Mouse (Mus musculus) lung, postnatal 4 days (tissue): ENCODE measurements around the gene Nptn.
"Not testable (repeated sequence)": the region's sequence is repeated elsewhere in the genome, so short reads cannot be mapped to it uniquely, and the experiment has no call there.

Experiments used
- DNase-seq, 2 experiments: peaks; one replicate each; pipeline ENCODE4 v3.0.0; 2021

Nptn gene

DNA sequence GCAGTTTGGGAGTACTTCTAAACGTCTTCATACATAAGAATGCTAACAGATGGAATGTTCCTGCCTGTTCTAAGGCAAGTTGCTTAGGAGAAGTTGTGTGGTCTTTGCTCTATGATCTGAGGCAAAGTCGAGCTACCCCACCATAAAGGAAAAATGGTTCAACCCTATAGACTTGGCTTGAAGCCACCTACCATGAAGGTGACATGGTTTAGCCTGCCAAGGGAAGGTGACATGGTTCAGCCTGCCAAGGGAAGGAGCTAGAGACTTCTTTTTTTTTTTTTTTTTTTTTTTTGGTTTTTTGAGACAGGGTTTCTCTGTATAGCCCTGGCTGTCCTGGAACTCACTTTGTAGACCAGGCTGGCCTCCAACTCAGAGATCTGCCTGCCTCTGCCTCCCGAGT lies 16.1 kb upstream of the Nptn start:
- not testable (repeated sequence) for DNase-seq

DNA sequence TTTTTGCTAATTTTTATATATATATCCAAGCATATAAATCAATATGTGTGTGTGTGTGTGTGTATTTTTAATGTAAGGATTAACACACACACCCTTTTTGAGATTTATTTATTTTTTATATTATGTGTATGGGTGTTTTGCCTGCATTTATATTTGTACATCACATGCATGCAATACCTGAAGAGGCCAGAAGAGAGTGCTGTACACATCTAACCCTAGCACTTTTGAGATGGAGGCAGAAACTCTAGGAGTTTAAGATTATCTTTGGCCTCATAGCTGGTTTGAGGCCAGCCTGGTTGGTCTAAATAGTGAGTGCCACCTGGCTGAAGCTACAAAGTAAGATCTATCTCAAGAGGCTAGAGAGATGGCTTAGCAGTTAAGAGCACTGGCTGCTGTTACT lies 14.4 kb upstream of the Nptn start:
- DNase-seq, result peak in 1 of 2 experiments; percentile 44

DNA sequence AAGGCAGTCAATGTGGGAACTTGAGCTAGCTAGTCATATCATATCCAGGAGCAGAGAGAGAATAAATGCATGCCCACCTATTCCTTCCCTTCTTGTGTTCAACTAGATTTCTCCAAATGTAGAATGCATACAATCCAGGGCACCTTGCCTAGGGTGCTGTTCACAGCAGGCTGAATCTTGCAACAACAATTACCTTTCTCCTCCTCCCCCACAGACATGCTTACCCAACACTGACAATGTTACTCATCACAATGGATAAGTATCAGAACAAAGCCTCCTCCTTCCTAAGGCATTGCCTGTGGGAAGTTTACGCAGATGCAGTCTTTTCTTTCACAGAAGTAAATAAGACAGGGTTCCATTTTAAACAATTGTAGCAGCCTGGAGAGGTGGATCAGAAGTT lies 11.0 kb upstream of the Nptn start:
- no peak for DNase-seq

DNA sequence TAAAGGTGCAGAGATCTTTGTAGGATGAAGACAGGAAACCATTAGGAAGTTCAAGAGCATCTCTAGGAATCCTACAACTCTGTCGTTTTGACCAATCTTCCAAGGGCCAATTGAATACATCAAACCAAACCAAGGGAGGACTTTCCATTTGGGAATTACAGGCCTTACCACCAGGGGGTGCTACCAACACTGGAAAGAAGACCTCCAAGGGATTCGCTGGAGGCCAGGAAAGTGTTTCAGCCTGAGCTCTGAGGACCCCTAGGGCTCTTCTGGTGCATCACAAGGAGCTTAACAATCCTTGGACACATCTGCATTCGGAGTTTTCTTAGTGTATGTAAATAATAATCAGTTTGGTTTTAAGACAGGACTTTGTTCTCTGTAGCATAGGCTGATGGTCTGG lies 3.4 kb upstream of the Nptn start:
- DNase-seq, result peak; percentile 73 to 90

DNA sequence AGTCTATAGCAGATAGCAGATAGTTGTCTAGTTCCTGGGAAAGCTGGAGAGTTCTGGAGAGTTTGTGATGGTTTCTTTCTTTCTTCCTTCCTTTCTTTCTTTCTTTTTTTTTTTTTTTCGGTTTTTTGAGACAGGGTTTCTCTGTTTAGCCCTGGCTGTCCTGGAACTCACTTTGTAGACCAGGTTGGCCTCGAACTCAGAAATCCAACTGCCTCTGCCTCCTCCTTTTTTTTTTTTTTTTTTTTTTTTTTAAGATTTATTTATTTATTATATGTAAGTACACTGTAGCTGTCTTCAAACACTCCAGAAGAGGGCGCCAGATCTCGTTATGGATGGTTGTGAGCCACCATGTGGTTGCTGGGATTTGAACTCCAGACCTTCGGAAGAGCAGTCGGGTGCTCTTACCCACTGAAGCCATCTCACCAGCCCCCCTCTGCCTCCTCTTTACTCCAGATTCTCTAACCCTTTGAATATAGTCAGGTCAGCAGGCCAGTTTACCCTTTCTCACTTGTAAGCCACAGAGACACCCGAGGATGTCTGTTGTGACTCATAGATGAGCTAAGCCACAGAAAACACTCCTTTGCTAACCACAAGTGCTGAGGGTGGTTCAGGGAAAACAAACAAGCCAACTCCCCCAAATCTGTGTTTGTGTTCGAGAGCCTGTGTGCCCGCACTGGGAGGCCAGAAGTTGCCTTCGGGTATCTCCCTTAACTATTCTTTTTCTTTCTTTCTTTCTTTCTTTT lies 1.4 kb upstream of the Nptn start:
- DNase-seq, result not testable (repeated sequence)

DNA sequence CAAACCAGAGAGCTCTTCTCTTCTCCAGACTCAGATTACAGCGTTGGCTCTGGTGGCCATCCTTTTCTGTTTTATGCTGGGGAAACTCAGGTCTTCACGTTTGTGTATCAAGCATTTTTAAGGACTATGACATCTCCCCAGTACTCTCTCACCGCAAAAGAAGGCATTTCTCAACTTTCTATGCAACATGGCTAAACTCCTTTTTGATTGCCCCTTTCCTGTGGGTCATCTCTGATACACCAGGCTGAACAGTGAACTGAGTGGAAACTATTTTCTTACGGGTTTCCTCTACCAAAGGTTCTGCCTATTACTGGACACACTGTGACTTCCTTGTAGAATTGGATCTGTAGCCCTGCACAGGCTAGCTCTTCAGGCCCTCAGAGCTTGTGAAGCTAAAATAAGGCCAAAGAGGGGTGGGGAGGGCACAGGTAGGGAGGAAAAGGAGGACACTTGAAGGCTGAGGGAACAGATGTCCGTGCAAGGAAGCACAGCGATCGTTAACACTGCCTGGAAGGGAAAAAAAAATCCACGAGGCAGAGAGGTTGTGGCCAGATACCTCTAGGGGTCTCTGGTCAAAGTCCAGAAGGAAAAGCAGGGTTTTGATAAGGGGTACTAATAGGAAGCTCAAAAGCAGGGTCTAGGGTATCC lies 633 bp upstream of the Nptn start:
- DNase-seq, result peak in 1 of 2 experiments; percentile 22

DNA sequence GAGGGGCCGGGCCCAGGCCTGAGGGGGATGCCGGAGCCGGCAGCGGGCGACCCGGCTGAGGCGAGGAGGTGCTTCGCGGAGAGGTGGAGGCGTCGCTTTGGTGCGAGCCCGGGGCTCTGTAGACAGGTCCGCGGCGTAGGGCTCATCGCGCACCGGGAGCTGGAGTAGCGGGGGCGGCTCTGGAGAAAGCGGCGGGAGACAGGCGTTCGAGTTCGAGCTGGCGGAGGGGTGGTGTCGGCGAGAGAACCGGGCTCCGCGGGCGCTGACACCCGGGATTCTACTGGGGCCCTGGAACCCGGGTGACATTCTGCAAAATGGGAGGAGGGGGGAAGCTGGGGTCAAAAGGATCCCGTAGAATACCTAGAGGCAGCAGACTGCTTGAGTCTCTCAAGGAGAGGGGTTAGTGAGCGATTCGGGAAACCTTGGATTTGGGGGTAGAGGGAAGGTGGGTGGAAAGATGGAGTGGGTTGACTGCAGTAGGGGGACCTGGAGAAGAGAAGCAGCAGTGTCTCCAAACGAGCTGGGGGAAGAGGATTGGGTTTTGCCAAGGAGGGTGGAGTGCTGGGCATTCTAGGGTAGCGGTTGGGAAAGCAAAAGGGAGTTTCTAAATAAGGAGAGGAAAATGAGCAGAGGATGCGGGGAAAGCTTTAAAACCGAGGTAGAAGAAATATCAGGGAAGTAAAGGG lies 684 bp downstream of the Nptn start:
- DNase-seq, result no peak

DNA sequence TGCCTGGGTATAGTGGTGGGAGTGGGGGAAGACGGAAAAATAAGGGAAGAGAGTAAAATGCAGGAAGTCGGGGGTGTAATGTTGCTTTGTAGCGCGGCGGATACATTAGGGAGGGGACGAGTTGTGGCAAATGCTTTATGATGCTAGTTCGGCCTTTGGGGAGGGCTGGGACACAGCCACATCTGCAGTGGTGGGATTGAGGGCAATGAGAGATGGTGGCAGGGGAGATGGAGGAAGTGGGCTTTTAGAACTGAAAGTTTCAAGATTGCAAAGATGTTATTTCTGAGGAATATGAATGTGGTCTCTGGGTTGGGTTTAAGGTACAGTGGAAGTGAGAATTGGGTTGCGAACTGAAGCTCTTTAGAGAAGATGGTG lies 1.2 kb downstream of the Nptn start:
- peak in 1 of 2 experiments; percentile 39 for DNase-seq

DNA sequence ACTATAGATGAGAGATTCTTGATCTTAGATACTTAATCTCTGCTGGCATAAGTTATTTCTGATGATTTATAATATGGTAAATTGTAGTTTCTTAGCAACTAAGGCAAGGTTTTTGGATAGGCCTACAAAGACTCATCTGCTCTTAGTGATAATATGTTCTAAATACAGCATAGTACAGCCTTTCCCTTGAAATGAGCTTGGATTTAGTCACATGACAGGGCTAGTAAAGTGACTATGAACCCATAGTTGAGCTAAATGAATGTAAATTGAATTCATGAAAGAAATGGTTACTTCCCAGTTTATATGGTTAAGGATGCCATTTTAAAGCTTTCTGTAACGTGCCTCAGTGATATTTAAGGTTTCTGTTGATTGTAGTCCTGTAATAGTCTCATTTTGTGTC lies 2.3 kb downstream of the Nptn start:
- no peak for DNase-seq

DNA sequence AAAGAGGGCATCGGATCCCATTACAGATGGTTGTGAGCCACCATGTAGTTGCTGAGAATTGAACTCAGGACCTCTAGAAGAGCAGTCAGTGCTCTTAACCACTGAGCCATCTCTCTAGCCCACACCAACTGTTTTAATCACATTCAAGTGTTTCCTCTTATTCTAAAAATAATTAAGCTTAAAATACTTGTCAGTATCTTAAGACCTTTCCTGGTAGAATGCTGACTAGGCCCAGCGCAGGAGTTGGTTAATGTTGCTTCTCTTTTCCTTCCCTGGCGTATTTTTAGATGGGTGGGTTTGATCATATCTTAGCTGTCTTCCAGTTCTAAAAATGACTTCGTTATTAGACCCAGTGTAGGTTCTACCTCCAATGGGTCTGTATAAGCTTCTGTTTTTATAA lies 6.6 kb downstream of the Nptn start:
- DNase-seq, result no peak

DNA sequence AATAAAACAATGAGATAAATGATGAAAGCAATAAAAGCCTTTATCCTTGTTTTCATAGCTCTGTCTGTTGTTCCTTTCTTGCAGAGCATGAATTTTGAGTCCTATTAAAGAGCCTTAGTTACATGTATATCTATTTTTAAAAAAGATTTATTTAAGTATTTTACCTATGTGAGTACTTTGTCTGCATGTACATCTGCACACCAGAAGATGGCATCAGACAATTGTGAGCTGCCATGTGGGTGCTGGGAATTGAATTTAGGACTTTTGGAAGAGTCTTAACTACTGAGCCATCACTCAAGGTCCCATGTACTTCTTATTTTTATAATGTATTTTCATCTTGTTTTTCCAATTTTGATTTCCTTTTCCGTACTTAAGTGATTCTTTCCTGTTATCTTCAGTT lies 13.3 kb downstream of the Nptn start:
- no peak for DNase-seq

DNA sequence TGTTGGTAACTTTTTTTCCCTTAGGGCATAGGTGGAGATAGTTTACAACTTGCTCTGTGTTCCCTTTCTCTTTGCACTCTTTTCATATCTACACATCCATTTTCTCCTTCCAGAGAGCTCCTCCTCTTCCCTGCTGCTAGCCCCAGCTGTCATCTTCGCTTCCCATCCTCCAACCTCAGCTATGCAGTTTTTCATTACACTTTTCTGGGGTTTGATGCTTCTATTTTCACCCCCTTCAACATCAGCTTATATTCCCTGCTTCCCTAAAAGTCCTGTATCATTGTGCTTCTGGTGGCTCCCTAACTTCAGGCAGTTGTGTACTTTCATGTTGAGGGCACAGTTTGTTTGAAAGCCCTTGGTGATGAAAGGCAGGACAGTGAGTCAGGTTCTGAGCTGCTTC lies 31.8 kb downstream of the Nptn start:
- no peak for DNase-seq

DNA sequence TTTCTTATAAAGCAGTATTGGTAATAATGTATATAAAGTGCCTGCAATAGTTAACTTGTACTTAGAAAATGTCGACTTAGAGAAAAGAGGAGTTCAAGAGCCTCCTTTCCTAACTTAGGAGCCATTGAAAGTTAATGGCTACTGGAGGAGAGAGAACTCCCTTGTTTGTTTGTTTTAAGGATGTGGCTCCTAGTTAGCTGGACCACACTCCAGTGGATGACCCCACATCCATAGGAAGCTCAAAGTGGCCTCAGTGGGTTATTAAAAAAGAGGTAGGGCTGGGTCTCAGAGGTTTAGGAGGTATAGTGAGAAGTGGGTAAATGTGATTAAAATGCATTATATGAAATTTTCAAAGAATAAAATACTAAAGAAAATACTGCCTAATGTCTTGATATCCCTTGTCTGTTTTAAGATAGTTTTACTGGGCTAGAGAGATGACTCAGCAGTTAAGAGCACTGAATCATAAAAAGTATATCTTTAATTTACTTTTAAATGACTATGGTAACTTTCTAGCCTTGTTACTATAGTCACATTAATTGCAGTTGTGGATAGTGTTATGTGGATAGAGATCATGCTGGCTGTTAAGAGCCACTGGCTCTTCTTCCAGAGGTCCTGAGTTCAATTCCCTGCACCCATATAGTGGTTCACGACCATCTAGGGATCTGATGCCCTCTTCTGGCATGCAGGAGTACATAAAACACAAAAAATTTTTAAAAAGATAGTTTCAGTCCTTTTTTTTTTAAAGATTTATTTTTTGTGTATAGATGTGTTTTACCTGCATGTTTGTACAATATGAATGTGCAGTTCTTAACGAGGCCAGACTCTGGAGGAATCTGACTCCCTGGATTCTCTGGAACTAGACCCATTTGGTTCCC lies 33.3 kb downstream of the Nptn start:
- no peak for DNase-seq

DNA sequence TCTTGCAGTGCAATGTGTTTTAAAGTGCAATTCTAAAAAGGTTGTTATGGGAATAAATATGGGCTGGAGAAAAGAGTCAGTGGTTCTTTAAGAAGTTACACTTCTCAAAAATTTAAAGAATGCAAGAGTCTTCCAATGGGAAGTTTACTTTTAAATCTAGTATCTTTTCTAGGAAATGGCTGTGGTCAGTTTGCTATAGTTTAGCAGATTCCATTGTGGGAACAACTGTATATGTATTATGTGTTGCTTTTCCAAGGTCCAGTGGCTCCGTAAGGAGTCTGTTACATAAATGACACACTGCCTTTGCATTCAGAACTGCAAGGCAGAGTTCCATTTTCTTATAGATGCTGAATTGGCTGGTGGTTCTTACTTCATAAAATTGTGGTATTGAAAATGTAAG lies 41.0 kb downstream of the Nptn start:
- no peak for DNase-seq

DNA sequence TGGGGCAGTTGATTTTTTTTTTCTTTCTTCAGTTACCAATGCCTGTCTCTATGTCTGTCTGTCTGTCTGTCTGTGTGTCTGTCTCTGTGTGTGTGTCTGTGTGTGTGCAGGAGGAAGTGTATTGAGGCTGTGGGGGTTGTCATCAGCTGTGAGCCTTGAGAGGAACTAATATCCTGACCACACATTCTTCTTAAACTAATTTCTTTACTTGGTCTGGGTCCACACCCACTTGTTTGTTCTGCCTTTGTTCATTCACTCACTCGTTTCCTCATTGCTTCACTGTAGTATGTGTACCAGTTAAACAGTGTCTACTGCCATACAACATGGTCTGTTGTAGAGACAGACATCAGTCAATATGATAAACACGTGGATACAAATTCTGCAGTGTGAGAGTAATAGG lies 45.2 kb downstream of the Nptn start:
- peak in 1 of 2 experiments; percentile 5 for DNase-seq

DNA sequence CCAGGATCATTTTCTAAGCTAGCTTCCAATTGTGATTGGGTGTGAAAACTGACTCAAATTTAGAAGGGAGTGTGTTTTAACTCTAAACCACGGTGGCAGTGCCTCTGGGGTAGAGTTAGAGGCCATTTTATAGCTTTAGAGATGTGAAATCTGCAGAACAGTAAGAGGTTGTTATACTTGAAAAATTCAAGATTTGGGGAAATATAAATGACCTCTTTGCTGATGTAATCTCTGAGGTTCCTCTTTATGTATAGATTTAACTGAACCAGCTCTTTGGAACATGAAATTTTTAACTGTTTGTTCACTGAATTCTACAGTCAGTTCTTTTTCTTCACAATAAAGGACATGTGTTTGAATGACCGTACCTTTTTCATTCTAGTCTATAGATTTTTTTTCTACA lies 48.4 kb downstream of the Nptn start:
- no peak for DNase-seq

DNA sequence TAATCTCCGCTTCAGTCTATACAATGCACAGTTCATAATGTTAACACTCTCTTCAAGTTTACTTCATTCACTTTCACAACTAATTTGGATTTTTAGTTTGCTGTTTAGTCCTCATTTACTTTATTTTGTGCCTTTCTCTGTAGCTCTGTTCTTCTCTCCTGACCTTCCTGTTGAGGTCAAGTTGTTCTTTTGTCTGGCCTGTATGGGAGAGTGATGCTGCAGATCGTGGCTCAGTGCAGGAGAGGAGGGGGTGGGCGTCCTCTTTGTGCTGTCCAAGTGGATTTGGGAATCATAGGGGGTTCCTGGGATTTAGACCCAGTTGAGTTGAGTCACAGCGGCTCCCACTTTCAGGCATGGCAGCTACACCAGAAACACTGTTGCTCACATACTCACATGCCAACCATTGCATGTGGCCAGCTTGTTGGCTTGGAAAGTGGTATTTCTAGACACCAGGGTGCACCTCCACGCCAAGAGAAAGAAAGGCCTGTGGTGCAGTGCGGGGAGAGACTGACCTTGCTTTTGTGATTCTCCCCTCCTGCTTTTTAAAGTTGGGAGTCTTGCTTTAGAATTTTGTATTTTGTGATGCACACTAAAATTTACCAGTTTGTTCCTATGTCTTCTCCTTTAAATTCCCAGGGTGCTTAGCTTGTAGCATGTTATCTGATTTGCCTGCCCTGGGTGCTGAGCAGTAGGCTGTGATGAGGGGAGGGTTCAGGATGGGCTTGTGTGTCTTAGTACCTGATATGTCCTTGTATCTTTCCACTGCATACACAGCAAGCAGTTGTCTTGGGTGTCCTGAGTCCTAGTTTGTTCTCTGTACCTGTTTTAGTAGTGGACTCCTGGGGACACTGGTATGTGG lies 66.6 kb downstream of the Nptn start:
- no peak for DNase-seq

DNA sequence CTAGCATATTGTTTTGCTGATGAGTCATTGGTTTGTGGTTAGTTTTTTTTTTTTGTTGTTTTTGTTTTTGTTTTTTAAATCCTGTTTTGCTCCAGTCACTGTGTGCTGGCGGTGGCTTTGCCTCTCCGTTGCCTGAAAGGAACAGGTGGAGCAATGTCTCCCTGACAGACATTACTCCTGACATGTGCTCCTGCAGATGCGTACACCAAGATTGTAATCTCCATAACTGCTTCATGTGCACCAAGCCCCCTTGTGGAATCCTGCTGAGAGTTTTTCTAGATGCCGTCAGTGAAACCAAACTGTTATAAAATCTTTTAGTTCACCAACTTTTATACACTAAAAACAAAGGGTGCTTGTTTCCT lies 67.2 kb downstream of the Nptn start:
- no peak for DNase-seq

DNA sequence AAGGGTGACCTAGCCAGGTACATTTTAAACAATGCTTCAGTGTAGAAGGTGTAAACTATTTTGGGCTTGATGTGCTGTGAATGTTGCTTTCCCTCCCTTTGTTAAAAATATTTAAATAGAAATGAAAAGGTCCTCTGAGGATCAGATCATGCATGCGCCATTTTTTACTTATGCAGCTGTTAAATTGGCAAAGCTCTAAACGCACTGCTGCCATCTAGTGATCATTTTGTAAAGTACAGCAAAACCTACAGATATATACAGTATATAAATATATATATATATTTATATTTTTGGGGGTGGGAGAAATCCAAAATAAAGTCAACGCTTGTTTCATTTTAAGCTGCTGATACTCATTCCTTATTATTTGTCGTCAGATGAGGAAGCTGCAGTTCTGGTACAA lies 70.0 kb downstream of the Nptn start:
- peak in 1 of 2 experiments; percentile 37 for DNase-seq

DNA sequence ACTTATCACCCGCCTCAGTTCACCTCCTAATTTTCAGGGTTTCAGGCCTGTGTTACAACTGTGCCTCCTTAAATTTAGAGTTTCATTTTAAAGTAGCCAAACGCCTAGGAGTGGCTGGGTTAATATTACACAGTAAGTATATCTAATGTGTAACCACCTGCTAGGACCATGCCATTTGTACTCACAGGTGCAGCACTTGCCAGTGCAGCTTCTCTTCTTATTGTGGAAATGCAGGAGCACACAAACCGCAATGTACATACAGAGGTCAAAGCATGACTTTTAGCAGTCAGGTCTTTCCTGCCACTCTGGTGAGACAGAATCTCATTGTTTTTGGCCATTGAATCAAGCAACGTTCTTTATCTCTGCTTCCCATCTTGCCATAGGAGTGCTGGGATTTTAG lies 72.5 kb downstream of the Nptn start:
- no peak for DNase-seq

DNA sequence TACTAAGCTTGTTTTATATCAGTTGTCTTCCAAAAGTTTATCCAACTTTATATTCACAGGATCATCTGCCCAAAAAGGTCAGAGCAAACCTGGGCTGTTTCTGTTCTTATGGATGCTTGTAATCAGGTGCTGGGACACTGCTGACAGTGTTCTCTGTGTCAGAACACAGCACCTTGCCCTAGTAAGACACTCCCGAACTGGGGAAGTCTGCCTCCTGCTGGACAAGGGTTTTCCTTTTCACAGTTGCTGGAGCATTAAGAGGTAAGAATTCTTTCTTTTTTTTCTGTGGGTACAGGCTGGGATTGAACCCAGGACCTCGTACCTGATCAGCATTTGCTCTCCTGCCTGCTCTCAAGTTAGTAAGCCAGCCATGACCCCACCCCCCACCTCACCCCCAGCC lies 74.4 kb downstream of the Nptn start:
- peak in 1 of 2 experiments; percentile 39 for DNase-seq

DNA sequence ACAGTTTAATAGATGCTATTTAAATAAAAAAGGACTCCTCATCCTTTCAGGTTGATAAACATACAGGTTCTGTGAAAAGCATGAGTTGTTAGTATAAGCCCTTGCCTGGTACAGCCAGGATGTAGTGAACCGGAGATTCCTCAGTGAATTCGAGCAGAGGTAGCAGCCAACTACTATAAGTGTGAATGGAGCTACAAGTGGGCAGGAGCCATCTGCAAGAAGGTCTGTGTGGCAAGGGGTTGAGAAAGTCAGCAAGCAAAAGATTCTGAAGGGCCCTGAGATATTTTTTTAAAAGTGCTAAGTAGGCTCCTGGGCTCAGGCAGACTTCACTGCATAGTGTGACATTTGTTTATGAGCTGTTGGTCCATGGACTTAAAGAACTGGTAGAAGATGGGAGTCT lies 74.8 kb downstream of the Nptn start:
- no peak for DNase-seq
